In the genomic region with DNA sequence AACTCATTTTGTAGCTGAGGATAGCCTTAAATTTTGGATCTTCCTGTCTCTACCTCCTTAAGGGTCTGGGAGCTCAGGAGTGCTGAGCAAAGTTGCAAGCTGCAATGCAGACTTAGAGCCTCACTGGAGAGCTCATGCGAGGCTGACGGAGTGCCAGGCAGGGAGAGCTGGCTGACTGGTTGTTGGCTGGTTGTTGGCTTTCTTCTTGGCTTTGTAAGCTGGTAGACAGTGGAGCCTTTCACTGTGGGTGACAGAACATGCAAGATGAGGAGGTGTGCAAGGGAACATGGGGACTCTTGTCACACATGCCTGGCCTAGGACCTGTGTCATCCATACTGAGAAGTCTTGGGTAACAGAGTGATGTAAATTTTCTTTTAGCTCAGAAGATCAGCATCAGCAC, we compare ENCODE assay signal across 20 mouse cellular contexts.
DNase-seq lines count a peak whose midpoint lies in the region; ATAC-seq and TF ChIP-seq lines count a peak whose summit lies in the region.
"Had no signal": no experiment of that assay in that cellular context is flagged by ENCODE, and none has a peak within 500 bp of the region (broad histone marks: within the 10 kb centered on the region; RNA-seq: fewer than 3 reads in every experiment).

No protein-coding gene starts in this region.

- intact Hi-C loops in gastrocnemius, adult 2 months (cut with DNase I) = loop anchor here (10.0 kb wide), 1 partner anchor 222 kb away; no protein-coding TSS in a partner anchor
- intact Hi-C loops in left cerebral cortex, postnatal 4 days (cut with DNase I) = no loop called here

- no peak overlapping the region for H3K9ac ChIP-seq in forebrain, embryonic 13.5 days
- H3K9ac ChIP-seq: embryonic facial prominence, embryonic 15.5 days; forebrain, embryonic 12.5 days; heart, embryonic 13.5 days; hindbrain, embryonic 15.5 days had no signal

- peaks cover 2% of the 10 kb centered on the region; the same call in 1 of the 2 replicates for H3K27me3 ChIP-seq in forebrain, embryonic 13.5 days
- peaks cover 30% of the 10 kb centered on the region for H3K27me3 ChIP-seq in forebrain, embryonic 10.5 days (ENCODE audit: poor library complexity, severe bottlenecking)
- H3K27me3 ChIP-seq: CH12.LX; embryonic facial prominence, embryonic 15.5 days; heart, embryonic 13.5 days had no signal

- 82% methylated on average over 2 of the region's 2 CpGs for whole genome bisulfite sequencing in forebrain, embryonic 13.5 days
- WGBS in forebrain, embryonic 10.5 days = 80% methylated on average over 2 of the region's 2 CpGs

- no peaks in the 10 kb centered on the region for H3K4me1 ChIP-seq in forebrain, embryonic 13.5 days
- H3K4me1 ChIP-seq in forebrain, embryonic 10.5 days = peaks cover 6% of the 10 kb centered on the region
- H3K4me1 ChIP-seq: hindbrain, embryonic 15.5 days had no signal

- DNase-seq in forebrain, embryonic 10.5 days (ENCODE audit: extremely low spot score, low spot score) = no peak
- DNase-seq in gastrocnemius, adult 2 months = no peak
- DNase-seq in gastrocnemius, postnatal 25 days = no peak
- DNase-seq in brain, embryonic 14.5 days (ENCODE audit: low read depth) = peak; percentile 44
- no peak for DNase-seq in left cerebral cortex, postnatal 4 days
- DNase-seq: adrenal gland, postnatal 14 days; cerebellum, adult 9-10 months; gastrocnemius, postnatal 10 days; heart, postnatal 36 days; kidney, adult 2 months had no signal

- no peaks in the 10 kb centered on the region for H3K9me3 ChIP-seq in forebrain, embryonic 13.5 days (replicated peaks)
- H3K9me3 ChIP-seq in forebrain, embryonic 10.5 days = no peaks in the 10 kb centered on the region
- H3K9me3 ChIP-seq: embryonic facial prominence, embryonic 15.5 days; forebrain, embryonic 12.5 days; heart, embryonic 13.5 days; hindbrain, embryonic 15.5 days had no signal

- H3K4me2 ChIP-seq in forebrain, embryonic 13.5 days = no peak overlapping the region
- H3K4me2 ChIP-seq: embryonic facial prominence, embryonic 15.5 days; forebrain, embryonic 12.5 days; heart, embryonic 13.5 days; hindbrain, embryonic 15.5 days had no signal

- no peaks in the 10 kb centered on the region for H3K36me3 ChIP-seq in forebrain, embryonic 13.5 days (ENCODE audit: poor library complexity, severe bottlenecking)
- no peaks in the 10 kb centered on the region for H3K36me3 ChIP-seq in forebrain, embryonic 10.5 days (replicated peaks)
- H3K36me3 ChIP-seq: embryonic facial prominence, embryonic 15.5 days; forebrain, embryonic 12.5 days; heart, embryonic 13.5 days; hindbrain, embryonic 15.5 days had no signal

- no peak for TF ChIP-seq POLR2A in brain, embryonic 14.5 days (IDR thresholded peaks at IDR 0.05; ENCODE audit: borderline replicate concordance, extremely low read depth, insufficient read depth, insufficient read length, poor library complexity, severe bottlenecking)

- H3K4me3 ChIP-seq in forebrain, embryonic 13.5 days = no peak overlapping the region
- no peak overlapping the region for H3K4me3 ChIP-seq in forebrain, embryonic 10.5 days
- no peak overlapping the region for H3K4me3 ChIP-seq in gastrocnemius, adult 2 months
- H3K4me3 ChIP-seq: embryonic facial prominence, embryonic 15.5 days; erythroblast, embryonic 14.5 days; forebrain, embryonic 12.5 days; heart, embryonic 13.5 days; hindbrain, embryonic 15.5 days had no signal

- TF ChIP-seq CTCF in gastrocnemius, adult 2 months (IDR thresholded peaks at IDR 0.05) = no peak
- TF ChIP-seq CTCF in brain, embryonic 14.5 days (IDR thresholded peaks at IDR 0.05; ENCODE audit: borderline replicate concordance, extremely low read depth, insufficient read depth, insufficient read length) = no peak

- no peak overlapping the region for H3K27ac ChIP-seq in forebrain, embryonic 13.5 days
- H3K27ac ChIP-seq in forebrain, embryonic 10.5 days = no peak overlapping the region
- 0 out of 2 replicates have a peak overlapping the region, but pooled peaks have one; percentile 1 for H3K27ac ChIP-seq in gastrocnemius, adult 2 months
- H3K27ac ChIP-seq: embryonic facial prominence, embryonic 15.5 days; forebrain, embryonic 12.5 days; heart, embryonic 13.5 days; hindbrain, embryonic 15.5 days had no signal

- peak; percentile 43; the same call in 1 of the 2 replicates for ATAC-seq in forebrain, embryonic 13.5 days
- ATAC-seq: activated CD4-positive, CD25-positive, alpha-beta regulatory T cell, adult 4 months; intestine, embryonic 16.5 days; Patski had no signal
